Mouse (Mus musculus) kidney, adult 9 months (tissue): ENCODE data around the gene Hoxc10.

Experiments
- DNase-seq: peaks from one replicate; pipeline ENCODE4 v3.0.0; 2022

The Hoxc10 gene

GRCm38 (mm10) chr15:102992206-102992605, 25.6 kb downstream of the Hoxc10 start:
- no peak for DNase-seq

- DNase-seq: no peak
These were observed 26.3 kb downstream of the Hoxc10 start for GRCm38 (mm10) chr15:102992863-102993262.

- DNase-seq: peak; percentile 6
These were observed 30.0 kb downstream of the Hoxc10 start for GRCm38 (mm10) chr15:102996548-102996947.

GRCm38 (mm10) chr15:102997431-102997830, 30.8 kb downstream of the Hoxc10 start:
- DNase-seq: peak; percentile 19

GRCm38 (mm10) chr15:102997939-102998355, 31.4 kb downstream of the Hoxc10 start, which contains the start of gene Hoxc6:
TSS of gene Hoxc6 (plus strand) at chr15:102998257.
- DNase-seq: peak; percentile 73

- no peak for DNase-seq
These were observed 32.1 kb downstream of the Hoxc10 start for GRCm38 (mm10) chr15:102998608-102999182.

- peak; percentile 92 for DNase-seq
These were observed 32.7 kb downstream of the Hoxc10 start for GRCm38 (mm10) chr15:102999183-102999831.

GRCm38 (mm10) chr15:102999955-103000354, 33.4 kb downstream of the Hoxc10 start:
- DNase-seq: peak; percentile 44

GRCm38 (mm10) chr15:103000501-103000901, 33.9 kb downstream of the Hoxc10 start:
- no peak for DNase-seq

GRCm38 (mm10) chr15:103001370-103001769, 34.8 kb downstream of the Hoxc10 start:
- DNase-seq: no peak

GRCm38 (mm10) chr15:103002156-103002555, 35.6 kb downstream of the Hoxc10 start:
- DNase-seq: peak; percentile 47

- no peak for DNase-seq
These were observed 36.3 kb downstream of the Hoxc10 start for GRCm38 (mm10) chr15:103002821-103003448.

- no peak for DNase-seq
These were observed 38.7 kb downstream of the Hoxc10 start for GRCm38 (mm10) chr15:103005308-103005707.

GRCm38 (mm10) chr15:103005797-103006196, 39.2 kb downstream of the Hoxc10 start:
- DNase-seq: no peak

- no peak for DNase-seq
These were observed 39.7 kb downstream of the Hoxc10 start for GRCm38 (mm10) chr15:103006326-103006725.

GRCm38 (mm10) chr15:103009265-103010111, 42.9 kb downstream of the Hoxc10 start:
- DNase-seq: no peak

- DNase-seq: no peak
These were observed 43.7 kb downstream of the Hoxc10 start for GRCm38 (mm10) chr15:103010112-103010846.

- no peak for DNase-seq
These were observed 44.4 kb downstream of the Hoxc10 start for GRCm38 (mm10) chr15:103010847-103011555.

GRCm38 (mm10) chr15:103011928-103012486, 45.4 kb downstream of the Hoxc10 start:
- no peak for DNase-seq

GRCm38 (mm10) chr15:103013238-103013984, 46.8 kb downstream of the Hoxc10 start:
- peak; percentile 51 for DNase-seq
